ENCODE assay signal across 16 mouse cellular contexts in the genomic region with DNA sequence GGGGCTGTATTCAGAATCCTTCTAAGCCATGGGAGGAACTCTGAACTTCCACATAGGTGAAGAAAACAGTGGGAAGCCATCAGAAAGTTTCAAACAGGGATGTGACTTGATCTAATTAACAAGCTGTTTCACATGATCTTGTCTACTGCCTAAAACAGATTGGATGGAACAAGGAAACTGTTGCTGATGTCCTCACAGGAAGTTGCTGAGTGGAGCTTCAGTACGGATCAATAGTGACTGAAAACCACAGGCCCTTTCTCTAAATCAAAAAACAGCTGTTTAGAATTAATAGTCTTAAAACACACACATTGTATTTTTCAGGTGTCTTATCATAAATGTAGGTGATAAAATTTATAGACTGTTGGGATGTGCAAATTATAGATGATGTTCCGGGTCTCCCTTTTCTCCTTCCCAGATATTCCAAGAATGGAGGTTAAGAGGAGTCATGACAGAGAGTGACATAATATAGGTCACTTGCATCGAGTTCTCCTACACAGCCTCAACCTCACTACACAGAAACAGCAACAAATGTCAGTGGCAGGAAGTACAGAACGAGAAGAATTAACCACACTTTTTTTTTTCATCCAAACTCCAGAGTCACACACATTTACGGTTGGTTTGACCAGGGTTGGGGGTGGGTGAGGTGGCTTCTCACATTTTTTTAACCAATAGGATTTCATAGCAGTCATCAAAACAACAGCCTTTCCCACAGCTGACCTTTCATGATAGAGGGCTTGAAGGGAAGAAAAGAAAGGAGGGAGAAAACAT.
DNase-seq lines count a peak whose midpoint lies in the region; ATAC-seq and TF ChIP-seq lines count a peak whose summit lies in the region.
"Had no signal": no experiment of that assay in that cellular context is flagged by ENCODE, and none has a peak within 500 bp of the region (broad histone marks: within the 10 kb centered on the region; RNA-seq: fewer than 3 reads in every experiment).

No protein-coding gene starts in this region.

- no peaks in the 10 kb centered on the region for H3K79me2 ChIP-seq in liver, adult 2 months (ENCODE audit: control insufficient read depth, insufficient read depth, low read length)

- DNase-seq in liver, adult 2 months (ENCODE audit: extremely low read depth, low read depth, low spot score) = peak; percentile 62
- no peak for DNase-seq in liver, embryonic 11.5 days (ENCODE audit: low spot score)
- no peak for DNase-seq in liver, postnatal 0 days
- peak; percentile 73 for DNase-seq in thymus, postnatal 14 days
- DNase-seq in ovary, postnatal 36 days (ENCODE audit: low spot score) = no peak
- DNase-seq in adrenal gland, postnatal 4 days (ENCODE audit: low spot score in 2 of 2) = no peak
- DNase-seq: cerebellum, adult 9-11 months; heart, postnatal 36 days; lung, embryonic 14.5 days; lung, postnatal 4 days; spleen, adult 18-20 months had no signal

- no peak for TF ChIP-seq POLR2A in liver, adult 2 months (IDR thresholded peaks at IDR 0.05; ENCODE audit: extremely low read depth, insufficient read depth, low read length)

- H3K36me3 ChIP-seq in liver, adult 2 months (ENCODE audit: control insufficient read depth, insufficient read depth, low read length) = no peaks in the 10 kb centered on the region
- no peaks in the 10 kb centered on the region for H3K36me3 ChIP-seq in liver, embryonic 11.5 days (ENCODE audit: control insufficient read depth, insufficient read depth, low read length)
- no peaks in the 10 kb centered on the region for H3K36me3 ChIP-seq in liver, postnatal 0 days (replicated peaks; ENCODE audit: insufficient read depth, low read length)
- no peaks in the 10 kb centered on the region for H3K36me3 ChIP-seq in intestine, embryonic 16.5 days (ENCODE audit: control insufficient read depth, insufficient read depth, low read length)
- H3K36me3 ChIP-seq: forebrain, embryonic 12.5 days; midbrain, embryonic 13.5 days had no signal

- H3K4me3 ChIP-seq in liver, adult 2 months (ENCODE audit: insufficient read depth, low read depth, low read length) = no peak overlapping the region
- H3K4me3 ChIP-seq in liver, embryonic 11.5 days (ENCODE audit: low read depth, low read length) = no peak overlapping the region
- H3K4me3 ChIP-seq in liver, postnatal 0 days (ENCODE audit: low read depth, low read length) = no peak overlapping the region
- H3K4me3 ChIP-seq in intestine, embryonic 16.5 days (ENCODE audit: low read length) = no peak overlapping the region
- H3K4me3 ChIP-seq: forebrain, embryonic 12.5 days; midbrain, embryonic 13.5 days had no signal

- TF ChIP-seq CTCF in liver, adult 2 months (IDR thresholded peaks at IDR 0.05; ENCODE audit: low read depth, low read length) = no peak
- TF ChIP-seq CTCF in liver, postnatal 0 days (IDR thresholded peaks at IDR 0.05; ENCODE audit: low read depth) = no peak

- H3K27ac ChIP-seq in liver, adult 2 months (replicated peaks; ENCODE audit: insufficient read depth, low read depth, low read length) = peak overlapping the region; percentile 100
- no peak overlapping the region for H3K27ac ChIP-seq in liver, embryonic 11.5 days (ENCODE audit: low read depth, low read length)
- peak overlapping the region; percentile 71 for H3K27ac ChIP-seq in liver, postnatal 0 days (ENCODE audit: low read depth)
- H3K27ac ChIP-seq in intestine, embryonic 16.5 days (ENCODE audit: low read length) = no peak overlapping the region
- H3K27ac ChIP-seq: forebrain, embryonic 12.5 days; midbrain, embryonic 13.5 days had no signal

- ATAC-seq in liver, embryonic 11.5 days (replicated peaks; ENCODE audit: low FRiP score) = no peak
- peak; percentile 78 for ATAC-seq in activated CD4-positive, CD25-positive, alpha-beta regulatory T cell, adult 4 months
- ATAC-seq in liver, postnatal 0 days = no peak
- ATAC-seq in intestine, embryonic 16.5 days = no peak
- ATAC-seq: midbrain, embryonic 13.5 days had no signal

- H3K4me2 ChIP-seq in liver, embryonic 11.5 days = no peak overlapping the region
- H3K4me2 ChIP-seq in liver, postnatal 0 days (ENCODE audit: low read depth, low read length) = no peak overlapping the region
- H3K4me2 ChIP-seq in intestine, embryonic 16.5 days (ENCODE audit: low read depth, low read length) = no peak overlapping the region
- H3K4me2 ChIP-seq: forebrain, embryonic 12.5 days; heart, embryonic 11.5 days; lung, embryonic 14.5 days; midbrain, embryonic 13.5 days had no signal

- H3K27me3 ChIP-seq in liver, adult 2 months (ENCODE audit: control insufficient read depth, insufficient read depth, low read length) = no peaks in the 10 kb centered on the region
- H3K27me3 ChIP-seq in liver, embryonic 11.5 days (replicated peaks; ENCODE audit: control insufficient read depth, insufficient read depth, low read length) = no peaks in the 10 kb centered on the region
- no peaks in the 10 kb centered on the region for H3K27me3 ChIP-seq in liver, postnatal 0 days (ENCODE audit: insufficient read depth, low read length)
- H3K27me3 ChIP-seq in intestine, embryonic 16.5 days (replicated peaks; ENCODE audit: control insufficient read depth, insufficient read depth, low read length) = no peaks in the 10 kb centered on the region
- H3K27me3 ChIP-seq: forebrain, embryonic 12.5 days; midbrain, embryonic 13.5 days had no signal

- no peaks in the 10 kb centered on the region for H3K9me3 ChIP-seq in liver, embryonic 11.5 days (ENCODE audit: control insufficient read depth, low read length)
- H3K9me3 ChIP-seq in liver, postnatal 0 days (ENCODE audit: low read length) = no peaks in the 10 kb centered on the region
- H3K9me3 ChIP-seq in intestine, embryonic 16.5 days (ENCODE audit: control insufficient read depth, low read length) = no peaks in the 10 kb centered on the region
- H3K9me3 ChIP-seq: forebrain, embryonic 12.5 days; midbrain, embryonic 13.5 days had no signal

- H3K9ac ChIP-seq in liver, adult 2 months (ENCODE audit: low read depth, low read length) = peak overlapping the region; percentile 42; the same call in 1 of the 2 replicates
- no peak overlapping the region for H3K9ac ChIP-seq in liver, embryonic 11.5 days (ENCODE audit: low read depth, low read length)
- no peak overlapping the region for H3K9ac ChIP-seq in liver, postnatal 0 days (replicated peaks)
- H3K9ac ChIP-seq in intestine, embryonic 16.5 days (ENCODE audit: low read depth, low read length) = no peak overlapping the region
- H3K9ac ChIP-seq: forebrain, embryonic 12.5 days; lung, embryonic 14.5 days; midbrain, embryonic 13.5 days had no signal

- no peak for TF ChIP-seq EP300 in liver, postnatal 0 days (IDR thresholded peaks at IDR 0.05; ENCODE audit: low read depth)

- 12% methylated on average over 5 of the region's 5 CpGs for WGBS in liver, adult 2 months
- 50% methylated on average over 5 of the region's 5 CpGs for WGBS in liver, embryonic 11.5 days
- 25% methylated on average over 5 of the region's 5 CpGs for WGBS in liver, postnatal 0 days (ENCODE audit: insufficient replicate concordance)
- 70% methylated on average over 5 of the region's 5 CpGs for WGBS in intestine, embryonic 16.5 days

- H3K4me1 ChIP-seq in liver, adult 2 months (ENCODE audit: control insufficient read depth, insufficient read depth, low read length) = peaks cover 42% of the 10 kb centered on the region
- no peaks in the 10 kb centered on the region; the same call in 1 of the 2 replicates for H3K4me1 ChIP-seq in liver, embryonic 11.5 days (replicated peaks; ENCODE audit: control insufficient read depth, insufficient read depth, low read length)
- H3K4me1 ChIP-seq in liver, postnatal 0 days (ENCODE audit: insufficient read depth) = peaks cover 12% of the 10 kb centered on the region
- H3K4me1 ChIP-seq in intestine, embryonic 16.5 days (ENCODE audit: control insufficient read depth, insufficient read depth, low read length) = peaks cover 4% of the 10 kb centered on the region; the same call in 1 of the 2 replicates

Comparison
In these comparisons a context has a peak if more than half of its experiments do, and no peak if none do; other contexts are left out.
1. DNase-seq: peak in liver, adult 2 months (single experiment) and thymus, postnatal 14 days (single experiment); none in liver, embryonic 11.5 days (single experiment), liver, postnatal 0 days (single experiment), ovary, postnatal 36 days (single experiment) and adrenal gland, postnatal 4 days (0 of 2).
2. H3K27ac ChIP-seq: peak in liver, adult 2 months (single experiment) and liver, postnatal 0 days (single experiment); none in liver, embryonic 11.5 days (single experiment) and intestine, embryonic 16.5 days (single experiment).